Mouse (Mus musculus): ENCODE data around the gene Tmcc3. TPM values are rescaled to one million over a fixed set of nuclear protein-coding genes. Genes with fewer than 3 reads are reported as not detected.
A peak's percentile ranks its signal among the peaks of the same experiment; 100 is the strongest.

The Tmcc3 gene
- total and polyA plus RNA-seq, 3 experiments, result 11.3 to 30.1 (median 23.1) TPM

DNA sequence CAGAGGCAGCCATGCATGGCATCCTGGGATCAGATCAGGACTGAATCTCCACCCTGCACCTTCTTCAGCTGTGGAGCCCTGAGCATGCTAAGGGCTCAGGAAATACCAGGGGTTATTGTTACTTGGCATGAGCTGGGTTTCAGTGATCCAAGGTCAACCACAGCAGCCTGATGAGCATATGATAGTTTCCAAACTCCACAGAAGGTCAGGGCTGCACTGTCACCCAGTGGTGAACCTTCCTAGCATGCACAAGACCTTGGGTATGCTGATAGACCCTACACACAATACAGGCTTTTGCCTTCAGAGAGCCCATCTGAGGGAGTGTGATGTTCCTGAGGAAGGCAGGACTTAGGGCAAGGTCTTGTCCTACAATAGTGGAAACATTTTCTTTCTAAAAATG, 82.5 kb downstream of the Tmcc3 start:
- Histone ChIP-seq H3K79me2 (replicated peaks; ENCODE audit: control insufficient read depth, extremely low read depth, insufficient read depth, poor library complexity, severe bottlenecking) (peaks cover 38% of the 10 kb centered on the region), H3K36me3 (replicated peaks in 1 of 2; ENCODE audit: control insufficient read depth in 1 of 2, insufficient read depth in 1 of 2, low read length in 1 of 2) (peaks cover 72 to 89% of the 10 kb centered on the region in 2 experiments), H3K27ac (ENCODE audit: insufficient read depth, low read depth) (no peak overlapping the region), H3K4me1 (ENCODE audit: control insufficient read depth in 1 of 2, insufficient read depth in 2 of 2) (no peaks in the 10 kb centered on the region; a peak in 1 of 4 replicates), H3K9ac (ENCODE audit: insufficient read depth, low read depth) (no peak overlapping the region), H3K4me3 (replicated peaks in 1 of 3; ENCODE audit: low read depth in 2 of 3, low read length in 2 of 3, poor library complexity in 1 of 3) (no peak overlapping the region), H3K9me3 (replicated peaks; ENCODE audit: low read length) (no peaks in the 10 kb centered on the region), H3K4me2 (ENCODE audit: insufficient read depth, low read depth, poor library complexity, severe bottlenecking) (no peak overlapping the region), H3K27me3 (replicated peaks) (no peaks in the 10 kb centered on the region)
- dilution Hi-C loops (cut with MboI; ENCODE audit: extremely low pct_ligation_motif_present, extremely low pct_unique_long_range_greater_than_20kb, low sequenced_read_pairs) (no loop called here), in situ Hi-C loops (cut with MboI; ENCODE audit: low pct_ligation_motif_present, low pct_unique_long_range_greater_than_20kb, low sequenced_read_pairs) (loop anchor here (10.0 kb wide), 1 partner anchor 159 kb away; no protein-coding TSS in a partner anchor)
- TF ChIP-seq SMC3 (IDR thresholded peaks at IDR 0.05; ENCODE audit: low read depth, low read length), result peak; percentile 25; the same call in 1 of the 2 replicates
- TF ChIP-seq USF1 (IDR thresholded peaks at IDR 0.05; ENCODE audit: low read depth, low read length), result no peak
- TF ChIP-seq CHD2 (IDR thresholded peaks at IDR 0.05; ENCODE audit: low read length), result no peak
- peak; percentile 26 for TF ChIP-seq RAD21 (IDR thresholded peaks at IDR 0.05; ENCODE audit: low read depth, low read length)
- no peak for TF ChIP-seq USF2 (conservative IDR thresholded peaks at IDR 0.05; ENCODE audit: low read depth, low read length)
- TF ChIP-seq CTCF (conservative IDR thresholded peaks at IDR 0.05 in 1 of 2, IDR thresholded peaks at IDR 0.05 in 1 of 2; ENCODE audit: low read depth in 2 of 2, low read length in 2 of 2), result peak in 1 of 2 experiments; percentile 25; a peak in 2 of 4 replicates
- TF ChIP-seq E2F4 (IDR thresholded peaks at IDR 0.05; ENCODE audit: insufficient replicate concordance, low read depth, low read length), result no peak
- DNase-seq (ENCODE audit: extremely low read depth), result no peak

DNA sequence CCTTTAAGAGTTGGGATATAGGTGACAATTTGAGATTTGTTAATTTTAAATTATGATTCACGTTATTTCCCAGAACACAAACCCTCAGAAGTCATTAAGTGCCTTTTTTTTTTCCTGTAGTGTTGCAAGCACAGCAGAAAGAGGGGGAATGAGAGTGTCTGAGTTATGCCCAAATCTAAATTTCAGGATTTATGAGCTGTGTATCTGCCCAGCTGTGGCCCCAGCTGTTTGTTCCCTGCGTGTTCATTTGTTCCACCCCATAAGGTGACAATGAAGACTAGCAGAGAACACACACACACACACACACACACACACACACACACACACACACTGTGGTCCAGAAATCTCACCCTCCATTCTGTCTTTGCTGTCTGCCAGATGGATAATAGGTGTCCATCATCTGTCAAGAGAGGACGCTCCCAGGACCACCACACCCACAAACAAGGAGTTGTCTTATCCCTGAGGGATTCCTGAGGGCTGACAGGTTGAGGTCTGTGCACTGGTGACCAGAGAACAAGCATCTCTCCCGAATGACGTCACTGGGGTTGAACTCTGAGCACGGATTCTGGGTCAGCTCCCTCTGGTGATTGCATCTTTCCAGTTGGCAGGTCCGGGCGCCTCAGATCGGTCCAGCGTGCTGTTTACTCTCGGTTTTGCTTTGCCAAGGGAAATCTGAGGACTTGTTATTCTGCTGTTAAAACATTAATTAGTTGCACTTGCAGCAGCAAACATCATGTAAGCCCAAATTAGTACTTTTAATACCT, 86.3 kb downstream of the Tmcc3 start:
- H3K9ac ChIP-seq (ENCODE audit: insufficient read depth, low read depth), result no peak overlapping the region
- no peak for DNase-seq (ENCODE audit: extremely low read depth)
- H3K79me2 ChIP-seq (replicated peaks; ENCODE audit: control insufficient read depth, extremely low read depth, insufficient read depth, poor library complexity, severe bottlenecking), result peaks cover 17% of the 10 kb centered on the region
- in situ Hi-C loops (cut with MboI; ENCODE audit: low pct_ligation_motif_present, low pct_unique_long_range_greater_than_20kb, low sequenced_read_pairs), result loop anchor here (10.0 kb wide), 1 partner anchor 163 kb away; no protein-coding TSS in a partner anchor
- TF ChIP-seq PAX5 (IDR thresholded peaks at IDR 0.05; ENCODE audit: low read length) (no peak), USF1 (IDR thresholded peaks at IDR 0.05; ENCODE audit: low read depth, low read length) (no peak), KAT2A (IDR thresholded peaks at IDR 0.05; ENCODE audit: insufficient replicate concordance, low read length) (no peak), HCFC1 (IDR thresholded peaks at IDR 0.05; ENCODE audit: low read depth, low read length) (no peak), CTCF (conservative IDR thresholded peaks at IDR 0.05 in 1 of 2, IDR thresholded peaks at IDR 0.05 in 1 of 2; ENCODE audit: low read depth in 2 of 2, low read length in 2 of 2) (no peak), POLR2AphosphoS2 (IDR thresholded peaks at IDR 0.05; ENCODE audit: low read depth, low read length) (no peak), MEF2A (IDR thresholded peaks at IDR 0.05; ENCODE audit: borderline replicate concordance, low read depth, low read length) (no peak), SIN3A (IDR thresholded peaks at IDR 0.05; ENCODE audit: low read length) (no peak), ZNF384 (IDR thresholded peaks at IDR 0.05; ENCODE audit: low read depth, low read length) (no peak), MAFK (IDR thresholded peaks at IDR 0.05; ENCODE audit: insufficient replicate concordance, low read length) (no peak), TBP (conservative IDR thresholded peaks at IDR 0.05; ENCODE audit: low read depth, low read length) (no peak), RCOR1 (conservative IDR thresholded peaks at IDR 0.05; ENCODE audit: low read depth, low read length) (no peak), MYC (IDR thresholded peaks at IDR 0.05; ENCODE audit: low read depth, low read length) (no peak), SMC3 (IDR thresholded peaks at IDR 0.05; ENCODE audit: low read depth, low read length) (no peak), ZKSCAN1 (IDR thresholded peaks at IDR 0.05; ENCODE audit: borderline replicate concordance, low read depth, low read length) (no peak), IRF4 (IDR thresholded peaks at IDR 0.05; ENCODE audit: low read depth, low read length) (no peak), ELF1 (IDR thresholded peaks at IDR 0.05; ENCODE audit: low read depth, low read length) (no peak), ZMIZ1 (IDR thresholded peaks at IDR 0.05; ENCODE audit: low read depth, low read length) (no peak), TCF12 (IDR thresholded peaks at IDR 0.05; ENCODE audit: low read depth, low read length) (no peak)
- no peak overlapping the region for H3K4me3 ChIP-seq (replicated peaks in 1 of 3; ENCODE audit: low read depth in 2 of 3, low read length in 2 of 3, poor library complexity in 1 of 3)
- no peak overlapping the region for H3K27ac ChIP-seq (ENCODE audit: insufficient read depth, low read depth)
- no peaks in the 10 kb centered on the region for H3K9me3 ChIP-seq (replicated peaks; ENCODE audit: low read length)
- H3K27me3 ChIP-seq (replicated peaks), result no peaks in the 10 kb centered on the region
- H3K4me2 ChIP-seq (ENCODE audit: insufficient read depth, low read depth, poor library complexity, severe bottlenecking), result no peak overlapping the region
- H3K4me1 ChIP-seq (ENCODE audit: control insufficient read depth in 1 of 2, insufficient read depth in 2 of 2), result no peaks in the 10 kb centered on the region; a peak in 1 of 4 replicates
- dilution Hi-C loops (cut with MboI; ENCODE audit: extremely low pct_ligation_motif_present, extremely low pct_unique_long_range_greater_than_20kb, low sequenced_read_pairs), result no loop called here
- H3K36me3 ChIP-seq (replicated peaks in 1 of 2; ENCODE audit: control insufficient read depth in 1 of 2, insufficient read depth in 1 of 2, low read length in 1 of 2), result peaks cover 69 to 89% of the 10 kb centered on the region in 2 experiments
